Mouse (Mus musculus): Measurements from ENCODE around the gene Pfkm. TPM values are rescaled to one million over a fixed set of nuclear protein-coding genes. Genes with fewer than 3 reads are reported as not detected.

Pfkm gene
- polyA plus RNA-seq, 1 experiment: 55.0 TPM

DNA sequence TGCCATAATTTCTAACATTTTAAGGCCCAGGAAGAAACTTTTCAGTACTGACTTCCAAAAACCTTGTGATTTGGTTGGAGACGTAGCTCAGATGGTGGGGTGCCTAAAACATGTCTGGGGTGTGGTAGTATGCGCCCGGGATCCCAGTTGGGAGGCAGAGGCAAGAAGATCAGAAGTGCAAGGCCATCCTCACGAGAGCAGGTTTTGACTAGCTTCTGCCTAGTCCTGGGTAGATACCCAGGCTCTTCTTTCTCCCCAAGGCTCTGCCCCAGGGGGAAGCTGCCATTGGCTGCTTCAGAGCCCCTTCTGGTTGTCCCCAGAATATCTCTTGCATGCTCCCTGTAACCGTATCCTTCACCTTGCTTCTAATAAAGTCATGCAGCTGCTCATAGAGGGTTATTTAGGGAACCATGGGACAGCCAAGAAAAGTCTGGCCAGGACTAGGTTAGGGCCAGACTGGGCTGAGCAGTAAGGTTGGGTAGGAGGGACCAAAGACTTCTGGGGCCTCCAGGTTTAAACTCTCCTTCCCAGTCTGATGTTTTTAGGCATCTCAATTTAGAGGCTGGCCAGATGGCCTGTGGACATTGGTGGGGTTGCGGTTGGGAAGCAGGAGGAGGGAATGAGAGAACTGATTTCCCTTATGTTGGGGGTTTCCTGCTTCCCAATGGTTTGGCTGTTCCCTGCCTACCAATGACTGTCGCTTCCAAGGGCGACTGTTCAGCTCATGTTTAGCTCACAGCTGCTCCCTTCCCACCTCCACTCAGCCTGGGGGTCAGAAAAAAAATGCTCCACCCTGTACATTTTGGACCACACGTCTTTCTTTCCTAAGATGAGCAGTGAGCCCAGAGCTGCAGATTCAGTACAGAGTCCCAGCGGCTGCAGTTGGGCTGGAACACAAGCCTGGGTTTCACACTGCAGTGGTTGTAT lies 22.7 kb downstream of the Pfkm start:
- Histone ChIP-seq H3K27ac (replicated peaks; ENCODE audit: low read depth, low read length) (no peak overlapping the region), H3K4me1 (ENCODE audit: control insufficient read depth, insufficient read depth, insufficient read length, low read length) (no peaks in the 10 kb centered on the region), H3K4me3 (ENCODE audit: insufficient read depth, low read depth, low read length) (no peak overlapping the region)

- Histone ChIP-seq H3K4me3 (ENCODE audit: insufficient read depth, low read depth, low read length) (no peak overlapping the region), H3K27ac (replicated peaks; ENCODE audit: low read depth, low read length) (no peak overlapping the region)
Observed at GRCm38 (mm10) chr15:98115779-98116163, 23.4 kb downstream of the Pfkm start.

GRCm38 (mm10) chr15:98116287-98116686 lies 23.9 kb downstream of the Pfkm start:
- Histone ChIP-seq H3K4me1 (ENCODE audit: control insufficient read depth, insufficient read depth, insufficient read length, low read length) (no peaks in the 10 kb centered on the region), H3K4me3 (ENCODE audit: insufficient read depth, low read depth, low read length) (no peak overlapping the region), H3K27ac (replicated peaks; ENCODE audit: low read depth, low read length) (no peak overlapping the region)

More at GRCm38 (mm10) chr15:98115779-98116163, 23.4 kb downstream of the Pfkm start:
- no peaks in the 10 kb centered on the region for H3K4me1 ChIP-seq (ENCODE audit: control insufficient read depth, insufficient read depth, insufficient read length, low read length)

DNA sequence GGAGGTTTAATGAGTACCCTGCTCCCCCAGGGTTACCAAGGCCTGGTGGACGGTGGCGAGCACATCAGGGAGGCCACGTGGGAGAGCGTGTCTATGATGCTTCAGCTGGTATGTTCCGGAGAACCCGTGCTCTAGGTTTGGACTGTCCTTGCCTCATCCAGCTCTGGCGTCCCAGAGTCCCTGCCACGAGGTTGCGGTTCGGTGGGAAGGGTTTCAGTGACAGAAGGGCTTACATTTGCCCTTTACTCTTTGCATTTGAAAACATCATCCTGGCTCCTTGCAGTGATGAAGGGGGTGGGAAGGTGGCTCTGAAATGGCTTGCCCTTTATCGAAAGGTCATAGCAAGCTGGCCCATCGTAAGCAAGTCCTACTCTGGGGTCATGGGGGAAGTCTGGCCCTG lies 27.0 kb downstream of the Pfkm start:
- H3K27ac ChIP-seq (replicated peaks; ENCODE audit: low read depth, low read length): no peak overlapping the region
- H3K4me1 ChIP-seq (ENCODE audit: control insufficient read depth, insufficient read depth, insufficient read length, low read length): no peaks in the 10 kb centered on the region

GRCm38 (mm10) chr15:98120831-98121230 lies 28.4 kb downstream of the Pfkm start:
- Histone ChIP-seq H3K4me3 (ENCODE audit: insufficient read depth, low read depth, low read length) (no peak overlapping the region), H3K27ac (replicated peaks; ENCODE audit: low read depth, low read length) (no peak overlapping the region), H3K4me1 (ENCODE audit: control insufficient read depth, insufficient read depth, insufficient read length, low read length) (no peaks in the 10 kb centered on the region)

More for the DNA sequence above, 27.0 kb downstream of the Pfkm start:
- H3K4me3 ChIP-seq (ENCODE audit: insufficient read depth, low read depth, low read length): no peak overlapping the region

DNA sequence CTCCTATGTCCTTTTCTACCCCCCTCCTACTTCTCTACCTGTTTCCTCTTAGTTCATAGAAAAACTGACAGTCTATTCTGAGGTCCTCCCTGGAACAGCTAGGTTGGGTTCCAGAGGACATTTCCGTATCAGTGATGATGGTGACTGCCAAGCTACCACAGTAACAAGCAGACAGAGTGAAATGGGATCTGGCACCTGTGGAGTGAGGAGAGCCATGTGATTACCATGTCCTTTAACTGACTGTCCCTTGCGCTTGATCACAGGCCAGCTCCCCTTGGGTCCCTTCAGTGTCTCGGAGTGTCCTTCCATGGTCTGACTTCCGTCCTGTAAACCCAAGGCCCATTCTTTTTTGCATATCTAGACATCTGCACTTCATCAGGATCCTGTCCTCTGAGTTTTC lies 38.6 kb downstream of the Pfkm start:
- H3K27ac ChIP-seq (replicated peaks; ENCODE audit: low read depth, low read length): no peak overlapping the region
- H3K4me3 ChIP-seq (ENCODE audit: insufficient read depth, low read depth, low read length): no peak overlapping the region
- H3K4me1 ChIP-seq (ENCODE audit: control insufficient read depth, insufficient read depth, insufficient read length, low read length): no peaks in the 10 kb centered on the region

- H3K4me3 ChIP-seq (ENCODE audit: insufficient read depth, low read depth, low read length): no peak overlapping the region
- no peak overlapping the region for H3K27ac ChIP-seq (replicated peaks; ENCODE audit: low read depth, low read length)
- H3K4me1 ChIP-seq (ENCODE audit: control insufficient read depth, insufficient read depth, insufficient read length, low read length): no peaks in the 10 kb centered on the region
Observed at GRCm38 (mm10) chr15:98131451-98131850, 39.1 kb downstream of the Pfkm start.

DNA sequence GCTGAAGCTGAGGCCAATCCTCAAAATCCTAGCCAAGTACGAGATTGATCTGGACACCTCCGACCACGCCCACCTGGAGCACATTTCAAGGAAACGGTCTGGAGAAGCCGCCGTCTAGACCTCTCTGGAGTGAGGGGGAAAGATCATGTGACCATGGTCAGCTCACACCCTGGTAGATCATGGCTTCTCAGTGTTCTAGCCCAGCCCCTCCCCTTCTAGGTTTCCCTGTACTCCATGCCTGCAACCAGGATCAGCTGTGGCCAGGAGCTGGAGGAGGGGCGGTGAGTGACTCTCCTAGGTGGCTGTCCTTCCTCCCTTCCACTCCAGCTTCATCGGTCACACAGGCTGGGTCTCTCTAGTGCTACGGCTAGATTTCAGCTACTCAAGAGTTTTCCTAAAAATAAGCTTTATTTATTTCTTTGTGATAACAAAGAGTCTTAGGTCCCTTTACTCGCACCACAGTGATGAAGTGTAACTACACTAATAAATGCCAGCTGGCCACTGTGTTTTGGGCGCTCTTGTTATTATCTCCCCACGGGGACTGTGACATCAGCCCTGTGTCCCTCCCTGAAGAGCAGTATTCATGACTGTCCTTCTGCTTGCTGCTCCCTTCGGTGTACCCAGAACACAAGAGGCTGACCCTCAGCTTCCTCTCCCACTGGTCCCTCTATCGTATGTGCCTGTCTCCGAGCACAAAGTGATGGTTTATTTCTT lies 39.7 kb downstream of the Pfkm start:
- Histone ChIP-seq H3K4me1 (ENCODE audit: control insufficient read depth, insufficient read depth, insufficient read length, low read length) (no peaks in the 10 kb centered on the region), H3K27ac (replicated peaks; ENCODE audit: low read depth, low read length) (no peak overlapping the region), H3K4me3 (ENCODE audit: insufficient read depth, low read depth, low read length) (no peak overlapping the region)

DNA sequence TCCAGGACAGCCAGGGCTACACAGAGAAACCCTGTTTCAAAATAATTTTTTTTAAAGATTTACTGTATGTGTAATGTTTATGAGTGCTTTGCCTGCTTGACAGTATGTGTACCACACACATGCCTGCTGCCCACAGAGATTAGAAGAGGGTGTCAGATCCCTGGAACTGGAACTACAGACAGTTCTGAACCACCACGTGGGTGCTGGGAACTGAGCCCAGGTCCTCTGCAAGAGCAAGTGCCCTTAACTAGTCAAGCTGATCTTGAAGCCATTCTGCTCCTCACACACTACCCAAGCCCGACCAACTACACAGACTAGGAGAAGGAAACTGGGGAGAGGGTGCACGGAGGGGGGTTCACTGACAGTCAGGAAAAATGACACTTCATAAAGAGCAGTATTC lies 41.1 kb downstream of the Pfkm start:
- H3K27ac ChIP-seq (replicated peaks; ENCODE audit: low read depth, low read length): no peak overlapping the region

GRCm38 (mm10) chr15:98134034-98134433 lies 41.6 kb downstream of the Pfkm start:
- Histone ChIP-seq H3K4me1 (ENCODE audit: control insufficient read depth, insufficient read depth, insufficient read length, low read length) (no peaks in the 10 kb centered on the region), H3K27ac (replicated peaks; ENCODE audit: low read depth, low read length) (no peak overlapping the region), H3K4me3 (ENCODE audit: insufficient read depth, low read depth, low read length) (no peak overlapping the region)

More for the DNA sequence above, 41.1 kb downstream of the Pfkm start:
- no peak overlapping the region for H3K4me3 ChIP-seq (ENCODE audit: insufficient read depth, low read depth, low read length)
- H3K4me1 ChIP-seq (ENCODE audit: control insufficient read depth, insufficient read depth, insufficient read length, low read length): no peaks in the 10 kb centered on the region

- Histone ChIP-seq H3K4me1 (ENCODE audit: control insufficient read depth, insufficient read depth, insufficient read length, low read length) (no peaks in the 10 kb centered on the region), H3K27ac (replicated peaks; ENCODE audit: low read depth, low read length) (no peak overlapping the region), H3K4me3 (ENCODE audit: insufficient read depth, low read depth, low read length) (no peak overlapping the region)
Observed at GRCm38 (mm10) chr15:98134666-98135065, 42.3 kb downstream of the Pfkm start.

DNA sequence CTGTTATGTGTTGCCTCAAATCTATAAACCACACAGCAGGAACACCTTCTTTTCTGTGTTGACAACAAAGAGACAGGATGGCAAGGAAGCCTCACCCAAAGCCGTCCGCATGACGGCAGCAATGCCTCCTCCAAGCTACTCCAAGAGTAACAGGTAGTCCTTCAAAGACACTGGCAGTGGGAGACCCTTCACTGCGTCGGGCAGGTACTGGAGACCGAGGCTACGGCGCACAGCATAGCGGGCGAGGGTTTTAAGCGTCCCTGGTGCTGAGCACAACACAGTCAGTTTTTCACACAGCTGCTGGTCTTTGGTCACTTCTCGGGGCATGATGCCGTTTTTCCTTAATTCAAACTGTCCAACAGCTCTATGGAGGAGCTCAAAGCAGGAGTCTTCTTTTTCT lies 43.3 kb downstream of the Pfkm start:
- Histone ChIP-seq H3K4me3 (ENCODE audit: insufficient read depth, low read depth, low read length) (no peak overlapping the region), H3K4me1 (ENCODE audit: control insufficient read depth, insufficient read depth, insufficient read length, low read length) (no peaks in the 10 kb centered on the region), H3K27ac (replicated peaks; ENCODE audit: low read depth, low read length) (no peak overlapping the region)

GRCm38 (mm10) chr15:98136871-98137270 lies 44.5 kb downstream of the Pfkm start:
- no peak overlapping the region for H3K4me3 ChIP-seq (ENCODE audit: insufficient read depth, low read depth, low read length)
- H3K4me1 ChIP-seq (ENCODE audit: control insufficient read depth, insufficient read depth, insufficient read length, low read length): no peaks in the 10 kb centered on the region
- no peak overlapping the region for H3K27ac ChIP-seq (replicated peaks; ENCODE audit: low read depth, low read length)

DNA sequence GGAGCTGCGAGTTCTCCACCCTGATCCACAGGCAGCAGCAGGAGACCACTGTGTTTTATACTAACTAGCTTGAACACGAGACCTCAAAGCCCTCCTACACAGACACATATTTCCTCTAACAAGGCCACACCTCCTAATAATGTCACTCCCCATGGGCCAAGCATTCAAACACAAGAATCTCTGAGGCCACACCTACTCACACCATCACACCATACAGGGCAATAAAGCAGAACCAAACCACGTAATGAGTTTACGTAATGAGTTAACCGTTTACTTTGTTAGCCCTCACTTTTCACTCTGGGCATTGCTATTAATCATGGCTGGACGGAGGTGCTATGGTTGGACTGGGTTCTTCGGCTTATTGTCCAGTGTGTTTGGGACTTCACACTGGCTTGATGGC lies 47.4 kb downstream of the Pfkm start:
- Histone ChIP-seq H3K4me1 (ENCODE audit: control insufficient read depth, insufficient read depth, insufficient read length, low read length) (peaks cover 2% of the 10 kb centered on the region), H3K4me3 (ENCODE audit: insufficient read depth, low read depth, low read length) (no peak overlapping the region), H3K27ac (replicated peaks; ENCODE audit: low read depth, low read length) (no peak overlapping the region)

- Histone ChIP-seq H3K4me1 (ENCODE audit: control insufficient read depth, insufficient read depth, insufficient read length, low read length) (peaks cover 4% of the 10 kb centered on the region), H3K27ac (replicated peaks; ENCODE audit: low read depth, low read length) (no peak overlapping the region), H3K4me3 (ENCODE audit: insufficient read depth, low read depth, low read length) (no peak overlapping the region)
Observed at GRCm38 (mm10) chr15:98140809-98141208, 48.4 kb downstream of the Pfkm start.

DNA sequence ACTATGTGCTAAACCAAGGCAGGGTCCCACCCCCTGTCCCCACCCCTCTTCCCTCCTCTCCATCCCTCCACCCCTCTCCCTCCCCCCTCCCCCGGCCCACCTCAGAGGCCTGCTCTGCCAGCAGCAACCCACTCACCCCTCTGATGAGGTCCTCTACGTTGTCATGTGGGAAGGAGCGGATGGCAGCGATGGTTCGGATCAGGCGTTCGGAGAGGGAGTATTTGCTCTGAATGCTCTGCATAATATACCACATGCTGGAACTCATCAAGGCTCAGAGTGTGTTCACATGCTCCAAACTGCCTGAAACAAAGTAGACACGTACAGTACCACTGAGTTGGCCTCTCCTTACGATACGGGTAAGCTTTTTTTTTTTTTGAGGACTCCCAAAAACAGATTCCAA lies 50.1 kb downstream of the Pfkm start:
- H3K4me3 ChIP-seq (ENCODE audit: insufficient read depth, low read depth, low read length): no peak overlapping the region
- no peak overlapping the region for H3K27ac ChIP-seq (replicated peaks; ENCODE audit: low read depth, low read length)
- peaks cover 4% of the 10 kb centered on the region for H3K4me1 ChIP-seq (ENCODE audit: control insufficient read depth, insufficient read depth, insufficient read length, low read length)
